Mouse (Mus musculus): ENCODE data around the gene Ppp1r9b.

DNA sequence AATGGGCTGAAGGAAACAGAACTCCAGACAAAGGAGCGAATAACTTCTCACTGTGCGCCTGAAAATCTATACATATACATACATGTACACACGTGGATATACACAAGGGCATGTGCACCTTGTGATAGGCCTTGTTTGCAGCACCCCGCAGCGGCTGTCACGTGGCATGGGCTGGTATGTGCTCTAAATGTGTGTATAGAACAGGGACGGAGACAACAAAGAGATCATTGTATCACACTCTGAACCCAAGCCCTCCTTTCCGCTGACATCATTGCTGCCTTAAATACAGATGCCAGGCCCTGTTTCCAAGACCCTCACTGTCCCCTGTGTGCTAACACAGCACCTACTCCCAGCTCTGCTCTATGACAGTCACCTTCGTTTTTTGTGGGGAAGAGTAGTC, 35.7 kb upstream of the Ppp1r9b start:
- TF ChIP-seq CTCF (IDR thresholded peaks at IDR 0.05; ENCODE audit: borderline replicate concordance, insufficient read depth, low read length) (no peak), POLR2A (IDR thresholded peaks at IDR 0.05; ENCODE audit: low read depth, low read length) (peak; percentile 66)

All from embryonic fibroblast, embryonic 13.5 days (primary cell).